Mouse (Mus musculus) megakaryocyte, embryonic 14.5 days (primary cell): ENCODE measurements around the gene Snx29. TPM values are rescaled to one million over a fixed set of nuclear protein-coding genes. Genes with fewer than 3 reads are reported as not detected.

Source experiments
- H3K27me3 ChIP-seq: replicated peaks from 2 replicates; pipeline ENCODE3; 2012; ENCODE audit warnings: inconsistent platforms
- H3K36me3 ChIP-seq: replicated peaks from 2 replicates; pipeline ENCODE3; 2012; ENCODE audit warnings: low read length, inconsistent platforms, mixed read lengths
- H3K4me1 ChIP-seq: 2 replicates; pipeline ENCODE4 v1.6.1; 2012; ENCODE audit warnings: inconsistent platforms
- H3K4me3 ChIP-seq: replicated peaks from 2 replicates; pipeline ENCODE3; 2012; ENCODE audit warnings: moderate library complexity, mild to moderate bottlenecking, inconsistent platforms
- H3K9me3 ChIP-seq: 2 replicates; pipeline ENCODE4 v1.6.1; 2012; ENCODE audit warnings: inconsistent platforms
- FLI1 ChIP-seq: IDR thresholded peaks from 2 replicates; pipeline ENCODE4 v1.6.1; 2012; ENCODE audit warnings: low read length, inconsistent platforms, mixed read lengths
- GATA1 ChIP-seq: IDR thresholded peaks from 3 replicates; pipeline ENCODE4 v1.6.1; 2012; ENCODE audit warnings: mixed read lengths, low read length, inconsistent platforms, borderline replicate concordance
- polyA plus RNA-seq: library from polyadenylated mRNA; stranded (reverse); fragments of >175 nt; gene quantifications from 2 replicates; pipeline ENCODE4 v1.2.3, GENCODE M21; 2012; ENCODE audit warnings: low replicate concordance; ENCODE audit not compliant: insufficient read depth

Gene Snx29
- polyA plus RNA-seq, 1 experiment = 3.9 TPM

GRCm38 (mm10) chr16:11785806-11786205 is 463.1 kb downstream of the Snx29 start:
- Histone ChIP-seq H3K36me3 (no peaks in the 10 kb centered on the region), H3K27me3 (peaks cover 7% of the 10 kb centered on the region), H3K4me3 (no peak overlapping the region), H3K9me3 (peaks cover 8% of the 10 kb centered on the region; the same call in 1 of the 2 replicates), H3K4me1 (peaks cover 69% of the 10 kb centered on the region)
- TF ChIP-seq FLI1 (no peak), GATA1 (no peak)

- Histone ChIP-seq H3K36me3 (peaks cover 11% of the 10 kb centered on the region), H3K4me1 (peaks cover 64% of the 10 kb centered on the region), H3K27me3 (peaks cover 7% of the 10 kb centered on the region), H3K4me3 (peak overlapping the region; percentile 50), H3K9me3 (peaks cover 29% of the 10 kb centered on the region)
- no peak for TF ChIP-seq FLI1
- no peak for TF ChIP-seq GATA1
Observed at GRCm38 (mm10) chr16:11790476-11790875, 467.8 kb downstream of the Snx29 start.

- H3K36me3 ChIP-seq = peaks cover 11% of the 10 kb centered on the region
Observed at GRCm38 (mm10) chr16:11793391-11793790, 470.7 kb downstream of the Snx29 start.

GRCm38 (mm10) chr16:11794628-11795027 is 471.9 kb downstream of the Snx29 start:
- peaks cover 21% of the 10 kb centered on the region for H3K9me3 ChIP-seq

More at GRCm38 (mm10) chr16:11793391-11793790, 470.7 kb downstream of the Snx29 start:
- TF ChIP-seq GATA1 (no peak), FLI1 (no peak)
- Histone ChIP-seq H3K4me3 (no peak overlapping the region), H3K27me3 (peaks cover 2% of the 10 kb centered on the region), H3K9me3 (peaks cover 21% of the 10 kb centered on the region), H3K4me1 (peaks cover 80% of the 10 kb centered on the region)

GRCm38 (mm10) chr16:11795758-11796460 is 473.2 kb downstream of the Snx29 start:
- TF ChIP-seq GATA1 (no peak), FLI1 (no peak)
- Histone ChIP-seq H3K9me3 (peaks cover 21% of the 10 kb centered on the region), H3K36me3 (peaks cover 11% of the 10 kb centered on the region), H3K27me3 (no peaks in the 10 kb centered on the region), H3K4me3 (no peak overlapping the region), H3K4me1 (peaks cover 56% of the 10 kb centered on the region)

More at GRCm38 (mm10) chr16:11794628-11795027, 471.9 kb downstream of the Snx29 start:
- H3K27me3 ChIP-seq = peaks cover 2% of the 10 kb centered on the region
- peaks cover 11% of the 10 kb centered on the region for H3K36me3 ChIP-seq
- TF ChIP-seq FLI1 (no peak), GATA1 (no peak)
- peaks cover 68% of the 10 kb centered on the region for H3K4me1 ChIP-seq
- no peak overlapping the region for H3K4me3 ChIP-seq

GRCm38 (mm10) chr16:11801960-11802539 is 479.3 kb downstream of the Snx29 start:
- Histone ChIP-seq H3K4me3 (no peak overlapping the region), H3K36me3 (peaks cover 52% of the 10 kb centered on the region), H3K4me1 (peaks cover 27% of the 10 kb centered on the region), H3K27me3 (no peaks in the 10 kb centered on the region), H3K9me3 (no peaks in the 10 kb centered on the region)
- no peak for TF ChIP-seq GATA1

Other genes with a start within 250 kb of the Snx29 start
- gene Txndc11, start 188.3 kb upstream of the Snx29 start, polyA plus RNA-seq = 28.1 and 30.8 TPM in 2 replicates
- gene Zc3h7a, start 146.5 kb upstream of the Snx29 start, polyA plus RNA-seq = 2.4 and 6.2 TPM in 2 replicates
- gene Rsl1d1, start 119.6 kb upstream of the Snx29 start, polyA plus RNA-seq = 7.8 and 15.5 TPM in 2 replicates
- 92.4 and 253 TPM in 2 replicates for gene Gspt1, start 68.6 kb upstream of the Snx29 start, polyA plus RNA-seq
- not detected in 2 replicates for gene Tnfrsf17, start 9.1 kb upstream of the Snx29 start, polyA plus RNA-seq